Mouse (Mus musculus) embryo, embryonic 11 days (tissue): ENCODE data around the gene Klf9.

ENCODE experiments used
- DNase-seq: peaks from one replicate; pipeline ENCODE4 v3.0.0-alpha.2; 2015

Klf9 gene

DNA sequence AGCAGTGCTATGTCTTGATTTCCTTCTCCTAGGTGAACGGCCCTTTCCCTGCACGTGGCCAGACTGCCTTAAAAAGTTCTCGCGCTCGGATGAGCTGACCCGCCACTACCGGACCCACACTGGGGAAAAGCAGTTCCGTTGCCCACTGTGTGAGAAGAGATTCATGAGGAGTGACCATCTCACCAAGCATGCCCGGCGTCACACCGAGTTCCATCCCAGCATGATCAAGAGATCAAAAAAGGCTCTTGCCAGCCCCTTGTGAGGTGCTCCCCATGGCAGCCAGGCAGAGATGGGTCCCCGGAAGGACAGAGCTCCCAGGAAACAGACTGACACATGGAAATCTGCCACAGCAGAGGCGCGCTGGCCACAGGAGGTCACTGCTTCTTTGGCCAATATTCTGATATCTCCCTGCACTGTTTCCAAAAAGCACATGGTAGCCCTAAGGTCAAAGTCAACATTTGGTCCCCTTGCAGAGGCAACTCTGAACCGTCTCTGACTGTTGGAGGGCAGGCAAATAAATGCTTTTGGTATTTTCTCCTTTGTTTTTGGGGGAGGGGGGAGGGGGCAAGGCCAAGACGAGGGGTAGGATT lies 23.7 kb downstream of the Klf9 start:
- DNase-seq = no peak

DNA sequence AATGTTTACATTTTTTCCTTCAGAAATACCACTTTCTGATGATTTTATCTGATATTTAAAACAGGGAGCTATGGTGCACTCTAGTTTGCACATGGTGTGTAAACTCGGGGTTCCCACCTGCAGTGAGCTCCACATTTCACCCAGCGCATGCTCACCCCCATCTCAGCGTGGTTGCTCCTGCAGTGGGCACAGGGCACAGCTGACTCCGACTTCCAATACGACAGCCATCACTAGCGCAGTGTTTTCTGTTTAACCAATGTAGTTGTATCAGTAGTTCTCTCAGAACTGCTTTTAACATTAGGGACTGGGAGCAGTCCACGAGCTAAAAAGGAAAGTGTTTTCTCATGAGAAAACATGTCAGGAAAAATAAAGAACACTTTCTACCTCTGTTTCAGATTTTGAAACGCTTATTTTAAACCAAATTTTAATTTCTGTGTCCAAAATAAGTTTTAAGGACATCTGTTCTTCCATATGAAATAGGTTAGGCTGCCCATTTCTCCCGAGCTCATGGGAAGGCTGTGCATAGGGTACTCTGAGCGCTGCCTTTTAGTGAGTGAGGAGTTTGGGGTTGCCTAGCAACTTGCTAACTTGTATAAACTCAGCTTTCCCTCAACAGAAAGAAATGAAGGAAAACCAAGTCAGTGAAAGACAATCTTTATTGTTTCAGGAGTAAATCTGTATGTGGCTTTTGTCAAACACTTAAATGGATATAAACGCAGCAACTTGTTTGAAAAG lies 25.7 kb downstream of the Klf9 start:
- no peak for DNase-seq

DNA sequence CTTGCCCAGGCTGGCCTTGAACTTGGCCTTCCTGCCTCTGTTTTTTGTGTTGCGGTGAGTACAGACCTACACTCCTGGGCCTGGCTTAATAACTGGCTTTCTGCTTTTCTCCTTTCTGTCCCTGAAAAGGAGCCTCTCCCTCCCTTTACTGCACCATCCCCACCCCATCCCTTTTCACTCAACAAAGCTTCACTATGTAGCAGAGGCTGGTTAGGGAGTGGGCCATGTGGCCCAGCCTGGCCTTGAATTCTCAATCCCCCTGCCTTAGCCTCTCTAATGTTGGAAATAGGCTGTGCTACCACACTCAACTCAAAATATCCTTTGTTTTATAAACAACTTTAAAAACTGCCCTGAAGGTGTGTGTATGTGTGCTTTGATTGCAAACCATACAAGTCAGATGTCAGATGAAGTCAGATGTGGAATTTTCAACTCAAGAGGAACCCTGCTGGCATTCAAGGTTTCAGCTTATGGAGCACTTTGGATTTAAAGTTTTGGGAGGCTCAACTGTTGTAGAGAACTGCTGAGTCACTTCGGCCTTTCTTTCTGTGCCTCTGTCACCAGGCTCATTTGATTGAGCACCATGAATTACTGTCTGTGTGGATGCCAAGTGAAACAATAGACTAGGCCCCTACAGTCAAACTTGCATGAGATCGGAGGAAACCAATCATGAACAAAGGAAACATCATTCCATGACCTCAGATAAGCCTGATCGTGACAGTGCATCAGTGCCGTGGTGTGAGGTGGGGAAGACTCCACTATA lies 28.1 kb downstream of the Klf9 start:
- DNase-seq = no peak

DNA sequence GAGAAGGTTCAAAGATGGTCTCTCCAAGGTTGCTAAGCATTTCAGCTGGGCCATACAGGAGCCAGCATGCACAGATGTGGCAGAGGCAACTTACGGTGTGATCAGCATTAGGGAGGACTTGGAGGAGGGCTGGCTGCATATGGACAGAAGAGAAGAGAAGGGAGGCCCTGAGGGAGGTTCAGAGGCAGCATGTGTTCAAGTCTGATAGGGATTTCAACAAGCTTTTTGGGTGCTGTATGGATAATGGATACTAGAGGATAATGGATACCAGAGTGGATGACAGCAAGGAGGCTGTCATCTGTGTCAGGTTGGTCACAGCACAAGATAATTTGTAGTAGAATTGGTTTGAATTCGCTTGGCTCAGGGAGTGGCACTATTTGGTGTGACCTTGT lies 28.6 kb downstream of the Klf9 start:
- DNase-seq = no peak

DNA sequence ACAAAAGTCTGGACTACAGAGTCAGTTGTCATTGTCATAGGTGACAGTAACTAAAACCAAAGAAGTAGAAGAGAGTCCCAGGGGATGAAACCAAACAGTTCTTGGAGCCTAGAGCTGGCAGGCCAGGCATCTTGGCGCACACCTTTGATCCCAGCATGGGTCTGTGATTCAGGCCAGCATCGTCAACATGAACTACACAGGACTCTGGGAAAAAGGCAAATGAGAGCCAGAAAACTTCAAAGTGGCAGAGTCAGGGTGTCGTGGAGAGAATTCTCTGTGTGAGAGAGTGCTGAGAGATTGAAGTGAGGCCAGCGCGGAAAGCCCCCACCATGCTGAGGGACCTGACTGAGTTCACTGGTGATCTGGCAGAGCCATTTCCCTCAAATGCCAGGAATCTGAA lies 29.4 kb downstream of the Klf9 start:
- no peak for DNase-seq

DNA sequence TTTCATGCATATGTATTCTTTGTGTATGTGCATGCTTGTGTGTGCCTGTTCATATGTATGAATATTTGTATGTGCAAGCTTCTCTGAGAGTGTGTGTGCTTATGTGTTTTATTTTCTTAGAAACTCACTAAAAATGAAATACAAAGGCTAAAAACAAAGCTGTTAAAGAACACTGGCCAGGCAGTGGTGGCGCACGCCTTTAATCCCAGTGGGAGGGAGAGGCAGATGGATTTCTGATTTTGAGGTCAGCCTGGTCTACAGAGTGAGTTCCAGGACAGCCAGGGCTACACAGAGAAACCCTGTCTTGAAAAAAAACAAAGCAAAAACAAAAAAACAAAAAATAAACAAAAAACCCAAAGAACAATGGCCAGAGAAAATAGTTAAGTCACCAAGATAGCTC lies 30.1 kb downstream of the Klf9 start:
- DNase-seq = no peak

DNA sequence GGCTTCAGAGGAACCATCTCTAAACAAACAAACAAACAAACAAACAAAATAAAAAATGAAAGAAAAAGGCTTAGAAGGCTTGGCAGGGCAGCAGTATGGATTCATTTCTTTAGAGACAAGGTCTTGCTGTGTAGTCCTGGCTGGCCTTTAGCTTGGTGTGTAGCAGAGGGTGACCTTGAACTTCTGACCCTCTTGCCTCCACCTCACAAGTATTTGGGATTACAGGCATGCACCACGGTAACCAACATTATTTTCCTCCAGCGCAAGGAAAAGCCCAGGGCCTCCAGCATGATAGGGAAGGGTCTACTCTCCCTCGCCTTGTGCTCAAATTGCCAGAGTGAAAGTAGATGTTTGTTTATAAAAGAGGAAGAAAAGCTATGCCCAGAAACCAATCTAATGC lies 34.1 kb downstream of the Klf9 start:
- no peak for DNase-seq

DNA sequence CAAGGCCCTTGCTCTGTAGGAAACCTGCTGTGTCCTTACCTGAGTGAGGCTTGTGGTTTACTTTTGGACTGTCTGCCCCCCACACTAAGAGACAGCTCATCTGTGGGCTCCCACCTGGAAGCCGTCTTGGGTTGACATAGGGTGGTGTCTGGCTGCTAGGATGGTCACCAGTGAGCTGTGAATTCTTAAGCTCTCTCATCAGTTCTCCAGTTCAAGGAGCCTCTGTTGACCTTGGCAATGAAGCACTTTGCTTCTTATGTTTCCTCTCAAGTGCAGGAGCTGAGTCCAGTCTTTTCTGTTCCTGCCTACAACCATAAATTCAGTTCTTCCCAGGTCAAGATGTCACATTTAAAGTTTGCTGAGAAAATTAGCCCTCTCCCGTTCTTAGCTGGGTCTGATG lies 34.5 kb downstream of the Klf9 start:
- no peak for DNase-seq

DNA sequence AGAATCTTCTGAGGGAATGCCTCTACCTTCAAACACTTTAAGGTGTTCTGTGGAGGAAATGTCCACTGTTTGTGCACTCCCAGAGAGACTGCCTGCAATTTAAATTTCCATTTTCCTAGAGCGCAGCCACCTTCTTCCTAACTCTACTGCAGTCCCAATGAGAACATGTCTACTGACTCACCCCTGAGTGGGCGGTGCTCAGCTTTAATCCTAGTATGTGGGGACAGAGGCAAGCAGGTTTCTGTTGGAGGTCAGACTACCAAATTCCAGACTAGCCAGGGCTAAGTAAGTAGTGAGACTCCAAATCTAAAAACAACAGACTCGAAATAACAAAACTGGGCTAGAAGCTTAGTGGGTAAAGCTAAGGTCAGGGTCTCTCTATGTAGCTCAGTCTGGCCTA lies 37.5 kb downstream of the Klf9 start:
- DNase-seq = no peak

DNA sequence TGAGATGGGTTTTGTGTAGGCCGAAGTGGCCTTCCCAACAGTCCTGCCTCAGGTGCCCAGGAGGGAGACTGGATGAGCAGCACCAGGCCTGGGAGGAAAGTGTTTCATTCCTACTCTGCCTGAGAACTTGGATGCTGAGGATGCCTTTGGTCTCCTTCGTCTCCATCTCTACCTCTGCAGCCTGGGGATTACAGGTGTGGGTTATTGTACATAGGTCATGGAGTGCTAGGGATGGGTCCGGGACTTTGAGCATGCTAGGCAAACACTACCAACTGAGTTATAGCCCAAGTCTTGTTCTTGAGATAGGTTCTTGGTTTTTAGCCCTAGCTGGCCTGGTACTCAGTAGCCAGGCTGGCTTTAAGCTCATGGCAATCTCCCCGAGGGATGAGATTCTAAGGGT lies 42.5 kb downstream of the Klf9 start:
- no peak for DNase-seq

DNA sequence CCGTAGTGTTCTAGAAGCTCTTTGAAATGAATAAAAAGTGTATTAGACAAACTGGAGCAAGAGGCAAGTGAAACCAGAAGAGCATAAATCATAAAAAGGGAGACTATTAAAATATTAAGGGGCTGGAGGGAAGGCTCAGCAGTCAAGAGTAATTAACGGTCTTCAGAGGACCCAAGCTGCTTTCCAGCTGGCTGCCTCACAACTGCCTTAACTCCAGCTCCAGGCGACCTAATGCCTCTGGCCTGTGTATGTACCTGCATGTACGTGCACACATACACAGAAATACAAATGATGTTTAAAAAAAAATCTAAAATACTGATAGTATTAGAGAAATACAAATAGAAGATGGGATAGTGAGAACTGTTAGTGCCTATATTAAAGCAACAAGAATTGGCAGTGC lies 43.0 kb downstream of the Klf9 start:
- no peak for DNase-seq

DNA sequence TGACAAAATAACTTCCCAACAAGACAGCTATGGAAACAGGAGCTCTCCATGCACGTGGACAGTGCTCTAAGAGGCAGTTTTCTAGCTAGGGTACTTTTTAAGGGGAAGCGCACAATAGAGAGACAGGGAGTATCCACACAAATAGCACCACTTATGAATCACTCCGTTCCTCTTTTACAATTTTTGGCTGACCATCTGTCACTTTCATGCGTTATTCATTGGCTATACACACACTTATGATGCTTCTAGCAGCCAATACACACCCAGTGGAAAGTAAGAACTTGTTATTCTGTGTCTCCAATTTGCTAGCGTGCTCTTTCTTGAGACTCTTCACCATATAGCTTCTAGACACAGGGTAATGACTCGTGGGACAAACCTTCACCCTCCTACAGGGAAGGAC lies 46.7 kb downstream of the Klf9 start:
- DNase-seq = no peak

DNA sequence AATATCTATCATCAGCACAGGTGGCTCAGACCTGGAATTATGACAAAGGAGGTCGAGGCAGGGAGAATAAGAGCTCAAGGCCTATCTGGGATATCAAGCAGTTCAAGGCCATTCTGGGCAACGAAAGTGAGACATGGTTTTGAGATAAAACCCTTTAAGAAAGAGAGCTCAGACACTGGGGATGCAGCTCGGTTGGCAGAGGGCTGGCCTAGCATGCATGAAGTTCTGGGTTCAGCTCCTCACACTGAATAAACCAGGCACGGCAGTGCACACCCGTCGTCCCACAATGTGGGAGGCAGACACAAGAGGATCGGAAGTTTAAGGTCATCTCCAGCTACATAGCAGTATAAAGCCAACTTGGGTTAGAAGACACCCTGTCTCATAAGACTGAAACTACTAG lies 48.0 kb downstream of the Klf9 start:
- no peak for DNase-seq

DNA sequence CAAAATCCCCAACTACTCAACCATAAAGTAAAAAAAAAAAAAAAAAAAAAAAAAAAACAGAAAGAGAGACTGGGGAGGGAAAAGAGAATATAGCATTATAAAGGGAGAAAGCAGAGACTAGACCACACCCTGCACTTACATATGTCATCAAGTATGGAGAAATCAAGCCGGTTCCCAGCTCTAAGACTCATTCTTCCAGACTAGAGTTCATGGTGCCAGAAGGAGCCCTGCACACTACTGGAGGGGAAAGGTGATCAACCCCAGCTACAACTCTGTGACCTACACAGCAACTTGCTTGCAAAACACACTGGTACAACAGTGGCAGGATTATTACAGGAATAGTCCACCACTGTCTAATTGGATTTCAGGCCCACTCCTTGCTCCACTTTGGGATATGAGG lies 48.7 kb downstream of the Klf9 start:
- DNase-seq = no peak

DNA sequence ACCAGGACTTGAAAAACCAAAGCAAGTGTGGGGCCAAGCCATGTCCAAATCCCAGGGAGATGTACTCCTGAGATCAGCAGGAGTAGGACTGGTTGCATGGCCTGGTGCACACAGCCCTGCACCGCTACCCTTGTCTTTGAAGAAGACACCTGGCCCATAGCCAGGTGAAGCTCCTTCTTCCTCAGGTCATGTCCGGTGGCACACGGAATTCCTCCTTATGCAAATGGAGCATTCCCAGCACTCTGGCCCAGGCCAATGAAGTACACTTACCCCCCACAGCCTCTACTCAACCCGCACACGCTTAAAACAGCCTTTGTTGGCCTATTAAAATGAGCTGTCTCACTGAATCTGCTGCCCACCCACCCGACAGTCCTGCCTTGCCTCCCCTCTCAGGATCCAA lies 50.5 kb downstream of the Klf9 start:
- no peak for DNase-seq

DNA sequence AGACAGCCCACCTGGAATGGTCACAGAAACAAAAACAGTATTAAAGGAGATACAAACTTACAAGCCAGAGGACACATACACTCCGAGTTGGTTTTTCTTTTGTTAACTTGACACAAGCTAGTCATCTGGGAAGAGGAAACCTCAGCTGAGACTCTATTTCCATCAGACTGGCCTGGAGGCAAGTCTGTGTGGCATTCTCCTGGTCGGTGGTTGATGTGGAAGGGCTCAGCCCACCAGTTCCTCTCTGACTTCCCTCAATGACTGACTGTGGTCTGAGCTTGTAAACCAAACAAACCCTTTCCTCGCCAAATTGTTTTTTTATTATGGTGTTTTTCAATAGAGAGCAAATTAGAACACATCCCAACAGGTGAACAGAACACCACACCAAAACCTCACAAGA lies 52.0 kb downstream of the Klf9 start:
- DNase-seq = no peak

DNA sequence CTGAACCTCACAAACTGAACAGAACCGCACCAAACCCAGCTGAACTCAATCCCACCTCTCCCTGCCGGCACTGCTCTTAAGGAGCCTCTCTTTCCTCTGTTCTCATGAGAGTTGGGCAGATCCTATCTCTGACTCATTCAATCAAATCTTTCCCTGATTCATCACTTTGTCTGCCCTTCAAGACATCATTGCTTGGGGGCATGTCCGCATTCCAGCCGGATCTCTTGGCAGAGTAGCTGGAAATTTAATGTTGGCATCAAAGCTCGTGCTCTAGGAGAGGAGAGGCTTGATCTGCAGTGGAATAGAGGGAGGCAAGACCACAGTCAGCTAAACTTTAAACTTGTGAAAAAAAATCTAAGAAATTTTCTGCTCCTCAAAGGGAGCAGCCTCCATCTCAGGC lies 61.1 kb downstream of the Klf9 start:
- DNase-seq = no peak

DNA sequence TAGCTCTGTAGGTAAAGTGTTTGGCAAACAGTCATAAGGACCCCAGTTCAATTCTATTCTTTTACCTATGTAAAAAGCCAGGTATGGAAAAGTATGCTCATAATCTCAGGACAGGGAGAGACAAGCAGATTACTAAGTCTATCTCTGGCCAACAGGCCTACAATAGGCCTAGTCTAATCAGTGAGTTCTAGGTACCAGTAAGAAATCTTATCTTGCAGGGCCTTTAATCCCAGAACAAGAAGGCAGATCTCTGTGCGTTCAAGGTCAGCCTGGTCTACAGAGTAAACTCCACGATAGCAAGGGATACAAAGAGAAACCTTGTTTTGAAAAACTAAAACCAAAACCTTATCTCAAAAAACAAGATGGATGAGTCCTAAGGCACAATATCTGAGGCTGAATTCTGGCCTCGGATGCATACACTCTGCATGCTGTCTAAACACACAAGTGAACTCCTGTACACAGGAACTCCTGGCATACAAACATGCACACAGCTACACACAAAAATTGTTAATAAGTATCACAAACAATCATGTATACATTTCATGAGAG lies 62.6 kb downstream of the Klf9 start:
- DNase-seq = no peak

DNA sequence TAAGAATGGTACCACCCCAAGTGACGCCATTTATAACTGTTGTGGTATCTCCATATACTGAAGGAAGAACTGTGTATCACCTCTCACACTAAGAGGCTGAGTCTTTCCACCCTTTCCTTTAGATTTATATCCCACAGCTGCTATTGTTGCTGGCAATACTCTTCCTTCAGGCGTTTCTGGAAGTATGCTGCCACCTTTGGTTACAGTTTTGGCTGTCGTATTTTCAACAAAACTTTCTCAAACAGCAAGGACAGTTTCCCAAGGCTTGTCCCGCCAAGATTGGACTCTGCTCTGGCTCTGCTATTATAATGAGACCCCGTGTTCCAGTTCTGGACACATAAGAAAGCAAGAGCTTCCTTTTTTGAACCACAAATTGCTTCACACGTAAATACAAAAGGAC lies 70.3 kb downstream of the Klf9 start:
- no peak for DNase-seq

DNA sequence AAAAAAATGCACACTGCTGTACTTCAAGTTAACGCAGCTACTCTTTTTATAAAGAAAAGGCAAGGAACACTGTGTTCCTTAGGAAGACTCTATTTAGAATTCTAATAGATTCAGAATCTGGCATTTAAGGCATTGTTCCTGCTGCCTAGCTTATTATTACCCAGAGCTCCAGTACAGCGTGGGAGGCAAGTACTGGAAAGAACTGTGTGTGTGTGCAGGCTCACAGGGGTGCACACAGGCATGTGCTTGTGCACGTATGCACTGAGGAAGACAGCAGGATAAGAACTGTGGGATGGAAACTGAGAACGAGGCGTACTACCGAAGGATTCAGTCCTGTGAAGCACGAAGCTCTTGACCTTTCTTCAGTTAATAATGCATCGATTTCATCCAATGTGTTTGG lies 73.3 kb downstream of the Klf9 start:
- no peak for DNase-seq
